Mouse (Mus musculus): ENCODE data around the gene Kcne1.

DNA sequence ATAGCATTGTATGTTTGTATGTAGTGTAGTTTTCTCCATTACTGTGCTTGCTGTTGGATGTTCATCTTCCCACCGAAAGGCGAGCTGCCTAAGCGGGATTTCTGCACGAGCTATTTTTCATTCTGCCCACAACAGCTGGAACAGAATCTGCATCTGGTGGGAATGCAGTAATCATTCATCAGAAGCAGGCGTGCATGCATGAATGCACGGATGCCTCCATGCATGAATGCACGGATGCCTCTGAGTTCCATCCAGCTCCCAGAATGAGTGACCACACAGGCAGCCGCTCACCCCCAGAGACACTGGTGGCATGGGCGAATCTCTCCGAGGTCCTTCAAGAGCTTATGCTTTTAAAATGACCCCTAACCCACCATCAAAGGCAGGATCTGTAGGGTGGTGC, 1.7 kb downstream of the Kcne1 start:
- TF ChIP-seq JUN (IDR thresholded peaks at IDR 0.05; ENCODE audit: insufficient read depth, low read depth, low read length), result no peak
- no peak for TF ChIP-seq MYC (IDR thresholded peaks at IDR 0.05; ENCODE audit: low read depth, low read length)
- no peak for TF ChIP-seq NRF1 (IDR thresholded peaks at IDR 0.05; ENCODE audit: low read depth, low read length)
- TF ChIP-seq MAFK (IDR thresholded peaks at IDR 0.05; ENCODE audit: insufficient replicate concordance, low read length), result 0 out of 2 replicates have a peak, but pooled peaks have one; percentile 20
- TF ChIP-seq SIN3A (IDR thresholded peaks at IDR 0.05; ENCODE audit: low read length), result no peak
